ENCODE assay signal across 20 mouse cellular contexts in the genomic region with DNA sequence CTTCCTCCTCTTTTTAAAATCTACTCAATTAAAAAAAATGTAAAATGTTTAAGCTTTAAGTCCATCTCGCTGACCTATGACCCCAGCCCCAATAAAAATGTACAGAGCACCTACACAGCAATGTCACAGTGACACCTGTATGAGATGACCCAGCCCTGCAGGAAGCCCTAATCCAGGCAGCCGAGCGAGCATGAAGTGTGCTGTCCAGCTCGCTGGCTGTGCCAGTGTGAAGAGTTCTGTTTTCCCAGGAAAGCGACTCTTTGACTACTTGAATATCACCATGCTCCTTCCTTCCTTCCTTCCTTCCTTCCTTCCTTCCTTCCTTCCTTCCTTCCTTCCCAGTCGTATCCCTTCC.
DNase-seq lines count a peak whose midpoint lies in the region; ATAC-seq and TF ChIP-seq lines count a peak whose summit lies in the region.
"Had no signal": no experiment of that assay in that cellular context is flagged by ENCODE, and none has a peak within 500 bp of the region (broad histone marks: within the 10 kb centered on the region; RNA-seq: fewer than 3 reads in every experiment).

No protein-coding gene starts in this region.

- no peaks in the 10 kb centered on the region for H3K36me3 ChIP-seq in forebrain, embryonic 14.5 days (ENCODE audit: control insufficient read depth, insufficient read depth, low read length)
- no peaks in the 10 kb centered on the region for H3K36me3 ChIP-seq in forebrain, embryonic 12.5 days (replicated peaks)
- H3K36me3 ChIP-seq in midbrain, embryonic 14.5 days (ENCODE audit: control insufficient read depth, insufficient read depth, low read length): no peaks in the 10 kb centered on the region
- H3K36me3 ChIP-seq in midbrain, embryonic 11.5 days (ENCODE audit: control insufficient read depth, insufficient read depth, low read length): no peaks in the 10 kb centered on the region
- no peaks in the 10 kb centered on the region for H3K36me3 ChIP-seq in hindbrain, postnatal 0 days (ENCODE audit: insufficient read depth, low read length)
- H3K36me3 ChIP-seq in midbrain, postnatal 0 days (ENCODE audit: insufficient read depth, low read length): no peaks in the 10 kb centered on the region
- H3K36me3 ChIP-seq: embryonic facial prominence, embryonic 15.5 days; limb, embryonic 12.5 days; liver, embryonic 13.5 days; midbrain, embryonic 12.5 days; stomach, embryonic 15.5 days had no signal

- ATAC-seq in forebrain, embryonic 14.5 days: 0 out of 2 replicates have a peak, but pooled peaks have one; percentile 40
- ATAC-seq in forebrain, embryonic 12.5 days (ENCODE audit: low FRiP score): no peak
- no peak for ATAC-seq in midbrain, embryonic 14.5 days (ENCODE audit: low FRiP score, low TSS enrichment)
- ATAC-seq in midbrain, embryonic 11.5 days (ENCODE audit: low FRiP score): no peak
- ATAC-seq in hindbrain, postnatal 0 days: no peak
- ATAC-seq in midbrain, postnatal 0 days (ENCODE audit: low FRiP score): no peak

- 62% methylated on average over 6 of the region's 6 CpGs for WGBS in forebrain, embryonic 14.5 days
- WGBS in forebrain, embryonic 12.5 days: 71% methylated on average over 6 of the region's 6 CpGs
- 47% methylated on average over 6 of the region's 6 CpGs for WGBS in midbrain, embryonic 14.5 days
- 52% methylated on average over 6 of the region's 6 CpGs for WGBS in midbrain, embryonic 11.5 days
- WGBS in hindbrain, postnatal 0 days: 62% methylated on average over 6 of the region's 6 CpGs
- WGBS in midbrain, postnatal 0 days: 40% methylated on average over 6 of the region's 6 CpGs

- H3K9ac ChIP-seq in forebrain, embryonic 14.5 days (ENCODE audit: low read length): no peak overlapping the region
- no peak overlapping the region for H3K9ac ChIP-seq in forebrain, embryonic 12.5 days
- no peak overlapping the region for H3K9ac ChIP-seq in midbrain, embryonic 14.5 days (replicated peaks; ENCODE audit: low read length)
- no peak overlapping the region for H3K9ac ChIP-seq in midbrain, embryonic 11.5 days (ENCODE audit: low read length)
- no peak overlapping the region for H3K9ac ChIP-seq in hindbrain, postnatal 0 days (replicated peaks; ENCODE audit: low read length)
- H3K9ac ChIP-seq in midbrain, postnatal 0 days (replicated peaks; ENCODE audit: low read length, poor library complexity, severe bottlenecking): no peak overlapping the region
- H3K9ac ChIP-seq: embryonic facial prominence, embryonic 15.5 days; limb, embryonic 12.5 days; liver, embryonic 13.5 days; midbrain, embryonic 12.5 days; stomach, embryonic 15.5 days had no signal

- peaks cover 4% of the 10 kb centered on the region; the same call in 1 of the 2 replicates for H3K4me1 ChIP-seq in forebrain, embryonic 14.5 days (ENCODE audit: control insufficient read depth, insufficient read depth, low read length)
- peaks cover 16% of the 10 kb centered on the region for H3K4me1 ChIP-seq in forebrain, embryonic 12.5 days
- peaks cover 11% of the 10 kb centered on the region for H3K4me1 ChIP-seq in midbrain, embryonic 14.5 days (ENCODE audit: control insufficient read depth, insufficient read depth, low read length)
- H3K4me1 ChIP-seq in midbrain, embryonic 11.5 days (ENCODE audit: control insufficient read depth, insufficient read depth, low read length): peaks cover 6% of the 10 kb centered on the region
- H3K4me1 ChIP-seq in hindbrain, postnatal 0 days (ENCODE audit: insufficient read depth, low read length): 0 out of 2 replicates have a peak, but pooled peaks cover 4% of the 10 kb centered on the region
- H3K4me1 ChIP-seq in midbrain, postnatal 0 days (ENCODE audit: insufficient read depth, low read length): 0 out of 2 replicates have a peak, but pooled peaks cover 5% of the 10 kb centered on the region
- H3K4me1 ChIP-seq: embryonic facial prominence, embryonic 15.5 days; stomach, embryonic 15.5 days had no signal

- H3K9me3 ChIP-seq in forebrain, embryonic 14.5 days (replicated peaks; ENCODE audit: control insufficient read depth, low read length): no peaks in the 10 kb centered on the region
- no peaks in the 10 kb centered on the region for H3K9me3 ChIP-seq in forebrain, embryonic 12.5 days
- H3K9me3 ChIP-seq in midbrain, embryonic 14.5 days (ENCODE audit: control insufficient read depth, low read length): no peaks in the 10 kb centered on the region
- no peaks in the 10 kb centered on the region for H3K9me3 ChIP-seq in midbrain, embryonic 11.5 days (ENCODE audit: control insufficient read depth, low read length)
- H3K9me3 ChIP-seq in hindbrain, postnatal 0 days (ENCODE audit: low read length): no peaks in the 10 kb centered on the region
- H3K9me3 ChIP-seq in midbrain, postnatal 0 days (ENCODE audit: low read length): no peaks in the 10 kb centered on the region
- H3K9me3 ChIP-seq: embryonic facial prominence, embryonic 15.5 days; limb, embryonic 12.5 days; midbrain, embryonic 12.5 days; stomach, embryonic 15.5 days had no signal

- no peaks in the 10 kb centered on the region for H3K27me3 ChIP-seq in forebrain, embryonic 14.5 days (replicated peaks; ENCODE audit: control insufficient read depth, insufficient read depth, low read length)
- H3K27me3 ChIP-seq in forebrain, embryonic 12.5 days: peaks cover 18% of the 10 kb centered on the region
- peaks cover 26% of the 10 kb centered on the region; the same call in 1 of the 2 replicates for H3K27me3 ChIP-seq in midbrain, embryonic 14.5 days (ENCODE audit: control insufficient read depth, insufficient read depth, low read length)
- H3K27me3 ChIP-seq in midbrain, embryonic 11.5 days (ENCODE audit: control insufficient read depth, insufficient read depth, low read length): peaks cover 29% of the 10 kb centered on the region
- peaks cover 6% of the 10 kb centered on the region; the same call in 1 of the 2 replicates for H3K27me3 ChIP-seq in hindbrain, postnatal 0 days (ENCODE audit: insufficient read depth, low read length)
- no peaks in the 10 kb centered on the region for H3K27me3 ChIP-seq in midbrain, postnatal 0 days (ENCODE audit: insufficient read depth, low read length)
- H3K27me3 ChIP-seq: embryonic facial prominence, embryonic 15.5 days; liver, embryonic 13.5 days; stomach, embryonic 15.5 days had no signal

- no peak overlapping the region; the same call in 1 of the 2 replicates for H3K4me2 ChIP-seq in forebrain, embryonic 14.5 days (ENCODE audit: low read length)
- H3K4me2 ChIP-seq in forebrain, embryonic 12.5 days: no peak overlapping the region
- H3K4me2 ChIP-seq in midbrain, embryonic 14.5 days (ENCODE audit: low read length): peak overlapping the region; percentile 34
- no peak overlapping the region; the same call in 1 of the 2 replicates for H3K4me2 ChIP-seq in midbrain, embryonic 11.5 days
- H3K4me2 ChIP-seq in hindbrain, postnatal 0 days (ENCODE audit: low read depth, low read length): 0 out of 2 replicates have a peak overlapping the region, but pooled peaks have one; percentile 8
- peak overlapping the region; percentile 16; the same call in 1 of the 2 replicates for H3K4me2 ChIP-seq in midbrain, postnatal 0 days (ENCODE audit: low read depth, low read length, poor library complexity, severe bottlenecking)
- H3K4me2 ChIP-seq: embryonic facial prominence, embryonic 15.5 days; limb, embryonic 12.5 days; liver, embryonic 13.5 days; stomach, embryonic 15.5 days had no signal

- no peak overlapping the region for H3K4me3 ChIP-seq in forebrain, embryonic 14.5 days (ENCODE audit: low read depth, low read length)
- H3K4me3 ChIP-seq in forebrain, embryonic 12.5 days (replicated peaks): no peak overlapping the region
- no peak overlapping the region for H3K4me3 ChIP-seq in midbrain, embryonic 14.5 days (replicated peaks; ENCODE audit: low read depth, low read length)
- no peak overlapping the region for H3K4me3 ChIP-seq in midbrain, embryonic 11.5 days (ENCODE audit: low read depth, low read length)
- no peak overlapping the region for H3K4me3 ChIP-seq in hindbrain, postnatal 0 days (ENCODE audit: low read length)
- no peak overlapping the region for H3K4me3 ChIP-seq in midbrain, postnatal 0 days (ENCODE audit: low read depth, low read length)
- H3K4me3 ChIP-seq: embryonic facial prominence, embryonic 15.5 days; limb, embryonic 12.5 days; liver, embryonic 13.5 days; midbrain, embryonic 12.5 days; stomach, embryonic 15.5 days had no signal

- no peak for DNase-seq in forebrain, embryonic 14.5 days (ENCODE audit: low spot score)
- DNase-seq in midbrain, embryonic 14.5 days: peak; percentile 40
- no peak for DNase-seq in midbrain, embryonic 11.5 days (ENCODE audit: low spot score, missing footprints)
- no peak for DNase-seq in hindbrain, postnatal 0 days (ENCODE audit: low spot score)
- no peak for DNase-seq in midbrain, postnatal 0 days (ENCODE audit: low spot score)
- no peak for DNase-seq in kidney, postnatal 10 days
- DNase-seq in ovary, postnatal 10 days (ENCODE audit: low spot score): no peak
- DNase-seq: cerebellum, adult 2 months; cerebellum, postnatal 36 days; kidney, adult 2 months; kidney, postnatal 25 days; liver, embryonic 13.5 days; thymus, adult 18-20 months had no signal

- TF ChIP-seq CTCF in hindbrain, postnatal 0 days (IDR thresholded peaks at IDR 0.05; ENCODE audit: low read depth): no peak
- no peak for TF ChIP-seq CTCF in midbrain, postnatal 0 days (IDR thresholded peaks at IDR 0.05)

- H3K27ac ChIP-seq in forebrain, embryonic 14.5 days (ENCODE audit: low read depth, low read length): no peak overlapping the region
- no peak overlapping the region for H3K27ac ChIP-seq in forebrain, embryonic 12.5 days
- no peak overlapping the region for H3K27ac ChIP-seq in midbrain, embryonic 14.5 days (replicated peaks; ENCODE audit: low read depth, low read length)
- no peak overlapping the region for H3K27ac ChIP-seq in midbrain, embryonic 11.5 days (ENCODE audit: low read depth, low read length)
- no peak overlapping the region for H3K27ac ChIP-seq in hindbrain, postnatal 0 days
- no peak overlapping the region for H3K27ac ChIP-seq in midbrain, postnatal 0 days (ENCODE audit: low read depth, low read length)
- H3K27ac ChIP-seq: embryonic facial prominence, embryonic 15.5 days; left cerebral cortex, adult 2 months; limb, embryonic 12.5 days; macrophage; midbrain, embryonic 12.5 days; stomach, embryonic 15.5 days had no signal

Comparison
In these comparisons a context has a peak if more than half of its experiments do, and no peak if none do; other contexts are left out.
1. H3K4me2 ChIP-seq: peak in midbrain, embryonic 14.5 days (single experiment), hindbrain, postnatal 0 days (single experiment) and midbrain, postnatal 0 days (single experiment); none in forebrain, embryonic 14.5 days (single experiment), forebrain, embryonic 12.5 days (single experiment) and midbrain, embryonic 11.5 days (single experiment).